ENCODE assay signal across 13 mouse cellular contexts in genomic region chr13:41321433-41321832, GRCm38 (mm10). TPM values are rescaled to one million over a fixed set of nuclear protein-coding genes. Genes with fewer than 3 reads are reported as not detected.
DNase-seq lines count a peak whose midpoint lies in the region; ATAC-seq and TF ChIP-seq lines count a peak whose summit lies in the region.
"Had no signal": no experiment of that assay in that cellular context is flagged by ENCODE, and none has a peak within 500 bp of the region (broad histone marks: within the 10 kb centered on the region; RNA-seq: fewer than 3 reads in every experiment).

No protein-coding gene starts in this region.

- 62% methylated on average over 3 of the region's 3 CpGs for WGBS in embryonic facial prominence, embryonic 12.5 days
- 89% methylated on average over 3 of the region's 3 CpGs for WGBS in embryonic facial prominence, embryonic 10.5 days
- 49% methylated on average over 3 of the region's 3 CpGs for WGBS in lung, embryonic 15.5 days
- WGBS in lung, adult 2 months: 32% methylated on average over 3 of the region's 3 CpGs
- 82% methylated on average over 3 of the region's 3 CpGs for WGBS in forebrain, embryonic 13.5 days
- WGBS in neural tube, embryonic 14.5 days: 70% methylated on average over 3 of the region's 3 CpGs

- H3K4me2 ChIP-seq in embryonic facial prominence, embryonic 12.5 days (replicated peaks): no peak overlapping the region
- no peak overlapping the region for H3K4me2 ChIP-seq in lung, embryonic 15.5 days
- peak overlapping the region; percentile 20; the same call in 1 of the 2 replicates for H3K4me2 ChIP-seq in forebrain, embryonic 13.5 days
- no peak overlapping the region for H3K4me2 ChIP-seq in neural tube, embryonic 14.5 days (ENCODE audit: low read depth, low read length)

- no peak for ATAC-seq in embryonic facial prominence, embryonic 12.5 days (ENCODE audit: insufficient number of reproducible peaks, insufficient read depth, low FRiP score, low TSS enrichment)
- no peak for ATAC-seq in lung, embryonic 15.5 days (ENCODE audit: borderline replicate concordance, extremely low read depth, low FRiP score, low TSS enrichment)
- no peak for ATAC-seq in forebrain, embryonic 13.5 days
- ATAC-seq in neural tube, embryonic 14.5 days (ENCODE audit: low read depth): no peak

- H3K9me3 ChIP-seq in embryonic facial prominence, embryonic 12.5 days: no peaks in the 10 kb centered on the region
- H3K9me3 ChIP-seq in embryonic facial prominence, embryonic 10.5 days: no peaks in the 10 kb centered on the region
- no peaks in the 10 kb centered on the region for H3K9me3 ChIP-seq in lung, embryonic 15.5 days
- no peaks in the 10 kb centered on the region for H3K9me3 ChIP-seq in forebrain, embryonic 13.5 days (replicated peaks)
- H3K9me3 ChIP-seq in neural tube, embryonic 14.5 days (ENCODE audit: control insufficient read depth, low read length): no peaks in the 10 kb centered on the region
- H3K9me3 ChIP-seq: heart, embryonic 10.5 days had no signal

- TF ChIP-seq CTCF in lung, adult 2 months (IDR thresholded peaks at IDR 0.05; ENCODE audit: insufficient read depth, low read length): no peak

- H3K27ac ChIP-seq in embryonic facial prominence, embryonic 12.5 days: 0 out of 2 replicates have a peak overlapping the region, but pooled peaks have one; percentile 12
- H3K27ac ChIP-seq in embryonic facial prominence, embryonic 10.5 days (replicated peaks): no peak overlapping the region
- H3K27ac ChIP-seq in lung, embryonic 15.5 days: peak overlapping the region; percentile 56
- peak overlapping the region; percentile 80 for H3K27ac ChIP-seq in forebrain, embryonic 13.5 days
- peak overlapping the region; percentile 44; the same call in 1 of the 2 replicates for H3K27ac ChIP-seq in neural tube, embryonic 14.5 days (ENCODE audit: low read depth, low read length)
- H3K27ac ChIP-seq: heart, embryonic 10.5 days had no signal

- DNase-seq in embryonic facial prominence, embryonic 10.5 days (ENCODE audit: low spot score): no peak
- no peak for DNase-seq in lung, adult 2 months
- DNase-seq in cerebellum, postnatal 14 days: no peak
- no peak for DNase-seq in right cerebral cortex, postnatal 4 days
- DNase-seq: adrenal gland, postnatal 14 days; cerebellum, postnatal 10 days; kidney, adult 8-10 months had no signal

- H3K4me1 ChIP-seq in embryonic facial prominence, embryonic 12.5 days: no peaks in the 10 kb centered on the region; the same call in 1 of the 2 replicates
- peaks cover 6% of the 10 kb centered on the region; the same call in 1 of the 2 replicates for H3K4me1 ChIP-seq in embryonic facial prominence, embryonic 10.5 days
- peaks cover 15% of the 10 kb centered on the region for H3K4me1 ChIP-seq in lung, embryonic 15.5 days
- H3K4me1 ChIP-seq in lung, adult 2 months (ENCODE audit: control insufficient read depth, insufficient read depth, low read length): peaks cover 13% of the 10 kb centered on the region
- H3K4me1 ChIP-seq in forebrain, embryonic 13.5 days: peaks cover 20% of the 10 kb centered on the region
- no peaks in the 10 kb centered on the region for H3K4me1 ChIP-seq in neural tube, embryonic 14.5 days (ENCODE audit: control insufficient read depth, insufficient read depth, low read length)
- H3K4me1 ChIP-seq: heart, embryonic 10.5 days had no signal

- H3K36me3 ChIP-seq in embryonic facial prominence, embryonic 12.5 days: peaks cover 9% of the 10 kb centered on the region
- H3K36me3 ChIP-seq in embryonic facial prominence, embryonic 10.5 days (replicated peaks): peaks cover 19% of the 10 kb centered on the region
- peaks cover 46% of the 10 kb centered on the region for H3K36me3 ChIP-seq in lung, embryonic 15.5 days
- peaks cover 19% of the 10 kb centered on the region for H3K36me3 ChIP-seq in forebrain, embryonic 13.5 days (ENCODE audit: poor library complexity, severe bottlenecking)
- H3K36me3 ChIP-seq in neural tube, embryonic 14.5 days (ENCODE audit: control insufficient read depth, insufficient read depth, low read length): peaks cover 4% of the 10 kb centered on the region; the same call in 1 of the 2 replicates

- H3K4me3 ChIP-seq in embryonic facial prominence, embryonic 12.5 days: no peak overlapping the region
- H3K4me3 ChIP-seq in embryonic facial prominence, embryonic 10.5 days: no peak overlapping the region
- no peak overlapping the region for H3K4me3 ChIP-seq in lung, embryonic 15.5 days
- H3K4me3 ChIP-seq in lung, adult 2 months (replicated peaks; ENCODE audit: extremely low read depth, low read depth, low read length): no peak overlapping the region
- H3K4me3 ChIP-seq in forebrain, embryonic 13.5 days: no peak overlapping the region
- no peak overlapping the region for H3K4me3 ChIP-seq in neural tube, embryonic 14.5 days (ENCODE audit: low read depth, low read length)
- H3K4me3 ChIP-seq: heart, embryonic 10.5 days had no signal

- H3K9ac ChIP-seq in embryonic facial prominence, embryonic 12.5 days: no peak overlapping the region
- H3K9ac ChIP-seq in lung, embryonic 15.5 days: no peak overlapping the region
- H3K9ac ChIP-seq in forebrain, embryonic 13.5 days: no peak overlapping the region
- no peak overlapping the region for H3K9ac ChIP-seq in neural tube, embryonic 14.5 days (replicated peaks; ENCODE audit: low read depth, low read length)

- no peak for TF ChIP-seq POLR2A in lung, adult 2 months (IDR thresholded peaks at IDR 0.05; ENCODE audit: borderline replicate concordance, extremely low read depth, low read depth, low read length)

- H3K27me3 ChIP-seq in embryonic facial prominence, embryonic 12.5 days: no peaks in the 10 kb centered on the region
- no peaks in the 10 kb centered on the region for H3K27me3 ChIP-seq in embryonic facial prominence, embryonic 10.5 days (replicated peaks; ENCODE audit: low read depth, poor library complexity, severe bottlenecking)
- H3K27me3 ChIP-seq in lung, embryonic 15.5 days: no peaks in the 10 kb centered on the region
- H3K27me3 ChIP-seq in forebrain, embryonic 13.5 days: no peaks in the 10 kb centered on the region
- H3K27me3 ChIP-seq in neural tube, embryonic 14.5 days (ENCODE audit: control insufficient read depth, insufficient read depth, low read length): no peaks in the 10 kb centered on the region

RNA-seq across cellular contexts. Expression of gene Gm17364, which starts 47.7 kb away (rescaled TPM):
- not detected in 2 replicates for polyA plus RNA-seq in embryonic facial prominence, embryonic 12.5 days (2016; fragmentation: Nextera tagmentation; extraction: Ambion mirVana)
- not detected in 2 replicates for polyA plus RNA-seq in embryonic facial prominence, embryonic 10.5 days (2016; fragmentation: Nextera tagmentation; extraction: Ambion mirVana)
- not detected in 2 replicates for polyA plus RNA-seq in lung, embryonic 15.5 days (2015; fragmentation: Nextera tagmentation; extraction: Ambion mirVana)
- polyA plus RNA-seq in lung, adult 2 months (2012; rRNA removed): not detected in 2 replicates
- polyA plus RNA-seq in forebrain, embryonic 13.5 days (2015; fragmentation: Nextera tagmentation; extraction: Ambion mirVana): not detected in 2 replicates
- polyA plus RNA-seq in neural tube, embryonic 14.5 days (2014; fragmentation: Nextera tagmentation; extraction: Ambion mirVana): not detected in 2 replicates
- polyA plus RNA-seq: heart, embryonic 10.5 days; testis, adult 2 months had no signal
